In the genomic region with DNA sequence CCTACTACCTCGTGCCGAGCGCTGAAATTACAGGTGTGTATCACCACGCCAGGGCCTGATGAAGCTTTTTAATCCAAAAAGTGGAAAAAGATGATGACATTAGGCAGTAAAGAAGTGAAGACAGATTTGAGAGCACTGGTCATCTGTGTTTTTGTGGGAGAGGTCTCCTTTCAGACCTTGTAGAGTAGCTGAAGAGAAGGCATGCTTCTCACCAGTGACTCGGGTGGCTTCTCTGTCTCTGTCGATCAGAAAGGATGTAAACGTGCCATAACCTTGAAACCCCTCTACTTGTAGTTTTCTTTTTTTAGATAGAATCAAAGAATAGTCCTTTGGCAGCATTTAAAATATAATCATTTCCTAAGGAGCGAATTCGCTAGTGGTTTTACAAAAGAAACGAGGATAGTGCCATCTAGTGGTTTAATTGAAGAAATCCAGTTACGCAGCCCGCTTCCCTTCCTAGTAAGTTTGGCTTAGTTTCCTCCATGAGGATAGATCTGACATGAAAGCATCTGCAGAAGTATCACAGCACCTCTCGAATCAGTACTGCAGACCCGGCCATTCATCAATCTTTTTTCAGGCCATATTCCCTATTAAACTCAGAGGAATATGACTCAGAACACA, we compare ENCODE assay signal across 8 mouse cellular contexts. TPM values are rescaled to one million over a fixed set of nuclear protein-coding genes. Genes with fewer than 3 reads are reported as not detected.
DNase-seq lines count a peak whose midpoint lies in the region; ATAC-seq and TF ChIP-seq lines count a peak whose summit lies in the region.

No protein-coding gene starts in this region.

- H3K27me3 ChIP-seq in spleen, adult 2 months (ENCODE audit: control insufficient read depth, insufficient read depth, low read length), result no peaks in the 10 kb centered on the region
- H3K27me3 ChIP-seq in forebrain, embryonic 11.5 days (ENCODE audit: control insufficient read depth, insufficient read depth, low read length), result no peaks in the 10 kb centered on the region
- no peaks in the 10 kb centered on the region for H3K27me3 ChIP-seq in intestine, embryonic 15.5 days (replicated peaks)
- no peaks in the 10 kb centered on the region for H3K27me3 ChIP-seq in liver, embryonic 14.5 days (ENCODE audit: control insufficient read depth, insufficient read depth, low read length)
- no peaks in the 10 kb centered on the region for H3K27me3 ChIP-seq in neural tube, embryonic 11.5 days (ENCODE audit: control insufficient read depth, insufficient read depth, low read length)

- ATAC-seq in forebrain, embryonic 11.5 days (replicated peaks; ENCODE audit: low FRiP score), result peak; percentile 53; the same call in 1 of the 2 replicates
- 0 out of 2 replicates have a peak, but pooled peaks have one; percentile 31 for ATAC-seq in intestine, embryonic 15.5 days
- no peak for ATAC-seq in liver, embryonic 14.5 days (ENCODE audit: insufficient read depth)
- ATAC-seq in neural tube, embryonic 11.5 days (ENCODE audit: insufficient read depth, low FRiP score, low TSS enrichment), result no peak

- no peak for TF ChIP-seq POLR2A in spleen, adult 2 months (IDR thresholded peaks at IDR 0.05; ENCODE audit: low read depth, low read length)

- H3K27ac ChIP-seq in spleen, adult 2 months (ENCODE audit: insufficient read depth, low read length), result no peak overlapping the region
- no peak overlapping the region for H3K27ac ChIP-seq in forebrain, embryonic 11.5 days (ENCODE audit: low read depth, low read length)
- H3K27ac ChIP-seq in intestine, embryonic 15.5 days, result no peak overlapping the region
- H3K27ac ChIP-seq in liver, embryonic 14.5 days, result no peak overlapping the region
- H3K27ac ChIP-seq in neural tube, embryonic 11.5 days (ENCODE audit: low read depth, low read length), result no peak overlapping the region

- no peaks in the 10 kb centered on the region for H3K36me3 ChIP-seq in spleen, adult 2 months (ENCODE audit: control insufficient read depth, insufficient read depth, low read length)
- no peaks in the 10 kb centered on the region for H3K36me3 ChIP-seq in forebrain, embryonic 11.5 days (ENCODE audit: control insufficient read depth, insufficient read depth, low read length)
- no peaks in the 10 kb centered on the region for H3K36me3 ChIP-seq in intestine, embryonic 15.5 days
- no peaks in the 10 kb centered on the region for H3K36me3 ChIP-seq in liver, embryonic 14.5 days (replicated peaks; ENCODE audit: control insufficient read depth, insufficient read depth, low read depth)
- H3K36me3 ChIP-seq in neural tube, embryonic 11.5 days (ENCODE audit: control insufficient read depth, insufficient read depth, low read length), result no peaks in the 10 kb centered on the region

- H3K4me1 ChIP-seq in spleen, adult 2 months (ENCODE audit: control insufficient read depth, insufficient read depth, insufficient read length), result no peaks in the 10 kb centered on the region
- H3K4me1 ChIP-seq in forebrain, embryonic 11.5 days (replicated peaks; ENCODE audit: control insufficient read depth, insufficient read depth, low read length), result no peaks in the 10 kb centered on the region; the same call in 1 of the 2 replicates
- no peaks in the 10 kb centered on the region for H3K4me1 ChIP-seq in intestine, embryonic 15.5 days (replicated peaks)
- no peaks in the 10 kb centered on the region for H3K4me1 ChIP-seq in liver, embryonic 14.5 days (replicated peaks; ENCODE audit: control insufficient read depth in 2 of 2, insufficient read depth in 2 of 2, low read length in 1 of 2)
- H3K4me1 ChIP-seq in neural tube, embryonic 11.5 days (ENCODE audit: control insufficient read depth, insufficient read depth, low read length), result no peaks in the 10 kb centered on the region

- TF ChIP-seq EP300 in liver, embryonic 14.5 days (IDR thresholded peaks at IDR 0.05; ENCODE audit: low read depth), result no peak

- H3K4me3 ChIP-seq in spleen, adult 2 months (ENCODE audit: extremely low read depth, insufficient read depth, insufficient read length), result no peak overlapping the region
- H3K4me3 ChIP-seq in forebrain, embryonic 11.5 days (ENCODE audit: low read depth, low read length), result no peak overlapping the region
- H3K4me3 ChIP-seq in intestine, embryonic 15.5 days (replicated peaks), result no peak overlapping the region
- no peak overlapping the region for H3K4me3 ChIP-seq in liver, embryonic 14.5 days (ENCODE audit: insufficient read depth in 1 of 2, low read depth in 2 of 2, low read length in 2 of 2)
- no peak overlapping the region for H3K4me3 ChIP-seq in neural tube, embryonic 11.5 days (ENCODE audit: low read depth, low read length)

- no peaks in the 10 kb centered on the region for H3K9me3 ChIP-seq in forebrain, embryonic 11.5 days (ENCODE audit: control insufficient read depth, low read length)
- H3K9me3 ChIP-seq in intestine, embryonic 15.5 days, result no peaks in the 10 kb centered on the region
- no peaks in the 10 kb centered on the region for H3K9me3 ChIP-seq in liver, embryonic 14.5 days (ENCODE audit: control insufficient read depth, low read length)
- H3K9me3 ChIP-seq in neural tube, embryonic 11.5 days (ENCODE audit: control insufficient read depth, low read length), result no peaks in the 10 kb centered on the region

- 32% methylated on average over 14 of the region's 14 CpGs for WGBS in spleen, adult 2 months
- WGBS in forebrain, embryonic 11.5 days, result 35% methylated on average over 14 of the region's 14 CpGs
- 28% methylated on average over 14 of the region's 14 CpGs for WGBS in intestine, embryonic 15.5 days
- WGBS in liver, embryonic 14.5 days (ENCODE audit: insufficient replicate concordance), result 32% methylated on average over 14 of the region's 14 CpGs
- WGBS in neural tube, embryonic 11.5 days, result 31% methylated on average over 14 of the region's 14 CpGs

- DNase-seq in spleen, adult 2 months (ENCODE audit: low read depth in 1 of 2, low spot score in 2 of 2), result no peak
- no peak for DNase-seq in spleen, postnatal 10 days (ENCODE audit: low spot score in 2 of 2)
- DNase-seq in c-Kit-positive CD71-negative TER-119-negative erythroid progenitor cells, embryonic 14.5 days (ENCODE audit: low read depth), result peak; percentile 23
- no peak for DNase-seq in forebrain, embryonic 11.5 days (ENCODE audit: low spot score)
- peak in 1 of 3 experiments; percentile 41 for DNase-seq in liver, embryonic 14.5 days (ENCODE audit: low read depth in 3 of 3, low spot score in 3 of 3)
- DNase-seq in neural tube, embryonic 11.5 days (ENCODE audit: low spot score), result peak; percentile 35
- DNase-seq in yolk sac, embryonic 10.5 days (ENCODE audit: low spot score), result no peak

- TF ChIP-seq CTCF in spleen, adult 2 months (IDR thresholded peaks at IDR 0.05; ENCODE audit: extremely low read depth, insufficient read depth, insufficient read length, insufficient replicate concordance), result peak; percentile 10; the same call in 1 of the 2 replicates
- peak; percentile 64 for TF ChIP-seq CTCF in liver, embryonic 14.5 days (IDR thresholded peaks at IDR 0.05; ENCODE audit: low read depth)

- H3K9ac ChIP-seq in forebrain, embryonic 11.5 days (ENCODE audit: low read length), result no peak overlapping the region
- no peak overlapping the region for H3K9ac ChIP-seq in intestine, embryonic 15.5 days
- H3K9ac ChIP-seq in liver, embryonic 14.5 days (replicated peaks), result no peak overlapping the region
- H3K9ac ChIP-seq in neural tube, embryonic 11.5 days (ENCODE audit: low read length), result no peak overlapping the region

- 0 out of 2 replicates have a peak overlapping the region, but pooled peaks have one; percentile 15 for H3K4me2 ChIP-seq in forebrain, embryonic 11.5 days (ENCODE audit: low read depth, low read length, severe bottlenecking)
- H3K4me2 ChIP-seq in intestine, embryonic 15.5 days (replicated peaks), result 0 out of 2 replicates have a peak overlapping the region, but pooled peaks have one; percentile 7
- H3K4me2 ChIP-seq in liver, embryonic 14.5 days (ENCODE audit: low read depth), result no peak overlapping the region
- no peak overlapping the region for H3K4me2 ChIP-seq in neural tube, embryonic 11.5 days (ENCODE audit: low read depth)

RNA-seq across cellular contexts. Expression of gene Cetn3, which starts 21.2 kb away (rescaled TPM):
- 1.0 and 1.2 TPM in 2 replicates for polyA plus RNA-seq in spleen, adult 2 months (2012; rRNA removed)
- polyA plus RNA-seq in forebrain, embryonic 11.5 days (2014; fragmentation: Nextera tagmentation; extraction: Ambion mirVana), result 282 and 302 TPM in 2 replicates
- polyA plus RNA-seq in intestine, embryonic 15.5 days (2015; fragmentation: Nextera tagmentation; extraction: Ambion mirVana), result 175 and 207 TPM in 2 replicates
- 24.2 and 64.1 TPM in 2 replicates for polyA plus RNA-seq in liver, embryonic 14.5 days (2012; rRNA removed)
- 142 and 146 TPM in 2 replicates for polyA plus RNA-seq in liver, embryonic 14.5 days (2014; fragmentation: Nextera tagmentation; extraction: Ambion mirVana)
- 246 and 267 TPM in 2 replicates for polyA plus RNA-seq in neural tube, embryonic 11.5 days (2014; fragmentation: Nextera tagmentation; extraction: Ambion mirVana)

RNA-seq across cellular contexts. Expression of gene Mblac2, which starts 50.5 kb away (rescaled TPM):
- 2.0 and 2.5 TPM in 2 replicates for polyA plus RNA-seq in spleen, adult 2 months (2012; rRNA removed)
- polyA plus RNA-seq in forebrain, embryonic 11.5 days (2014; fragmentation: Nextera tagmentation; extraction: Ambion mirVana), result 5.9 and 6.4 TPM in 2 replicates
- 8.4 and 9.2 TPM in 2 replicates for polyA plus RNA-seq in intestine, embryonic 15.5 days (2015; fragmentation: Nextera tagmentation; extraction: Ambion mirVana)
- polyA plus RNA-seq in liver, embryonic 14.5 days (2012; rRNA removed), result 1.1 and 1.2 TPM in 2 replicates
- 2.7 and 3.2 TPM in 2 replicates for polyA plus RNA-seq in liver, embryonic 14.5 days (2014; fragmentation: Nextera tagmentation; extraction: Ambion mirVana)
- polyA plus RNA-seq in neural tube, embryonic 11.5 days (2014; fragmentation: Nextera tagmentation; extraction: Ambion mirVana), result 11.5 and 12.3 TPM in 2 replicates

RNA-seq across cellular contexts. Expression of gene Polr3g, which starts 50.9 kb away (rescaled TPM):
- polyA plus RNA-seq in spleen, adult 2 months (2012; rRNA removed), result 1.2 and 2.1 TPM in 2 replicates
- polyA plus RNA-seq in forebrain, embryonic 11.5 days (2014; fragmentation: Nextera tagmentation; extraction: Ambion mirVana), result 14.3 and 15.2 TPM in 2 replicates
- 16.7 and 17.2 TPM in 2 replicates for polyA plus RNA-seq in intestine, embryonic 15.5 days (2015; fragmentation: Nextera tagmentation; extraction: Ambion mirVana)
- 6.5 and 8.9 TPM in 2 replicates for polyA plus RNA-seq in liver, embryonic 14.5 days (2012; rRNA removed)
- 10.9 and 11.7 TPM in 2 replicates for polyA plus RNA-seq in liver, embryonic 14.5 days (2014; fragmentation: Nextera tagmentation; extraction: Ambion mirVana)
- 10.4 and 13.3 TPM in 2 replicates for polyA plus RNA-seq in neural tube, embryonic 11.5 days (2014; fragmentation: Nextera tagmentation; extraction: Ambion mirVana)

Comparison
In these comparisons a context has a peak if more than half of its experiments do, and no peak if none do; other contexts are left out.
1. DNase-seq: peak in c-Kit-positive CD71-negative TER-119-negative erythroid progenitor cells, embryonic 14.5 days (single experiment) and neural tube, embryonic 11.5 days (single experiment); none in spleen, adult 2 months (0 of 2), spleen, postnatal 10 days (0 of 2), forebrain, embryonic 11.5 days (single experiment) and yolk sac, embryonic 10.5 days (single experiment).
2. ATAC-seq: peak in forebrain, embryonic 11.5 days (single experiment) and intestine, embryonic 15.5 days (single experiment); none in liver, embryonic 14.5 days (single experiment) and neural tube, embryonic 11.5 days (single experiment).
3. H3K4me2 ChIP-seq: peak in forebrain, embryonic 11.5 days (single experiment) and intestine, embryonic 15.5 days (single experiment); none in liver, embryonic 14.5 days (single experiment) and neural tube, embryonic 11.5 days (single experiment).
4. RNA of gene Cetn3, which starts 21.2 kb away (polyA plus RNA-seq): 282 to 302 TPM in forebrain, embryonic 11.5 days, 246 to 267 TPM in neural tube, embryonic 11.5 days, 175 to 207 TPM in intestine, embryonic 15.5 days and 24.2 to 146 TPM in liver, embryonic 14.5 days; 1.0 to 1.2 TPM in spleen, adult 2 months; every median in the first group is over 10 times any median in the second.